Mouse (Mus musculus): ENCODE measurements around the gene Mea1. TPM values are rescaled to one million over a fixed set of nuclear protein-coding genes. Genes with fewer than 3 reads are reported as not detected.

Gene Mea1
- 47.8 and 55.7 TPM in 2 replicates for polyA plus RNA-seq (2012; rRNA removed)

DNA sequence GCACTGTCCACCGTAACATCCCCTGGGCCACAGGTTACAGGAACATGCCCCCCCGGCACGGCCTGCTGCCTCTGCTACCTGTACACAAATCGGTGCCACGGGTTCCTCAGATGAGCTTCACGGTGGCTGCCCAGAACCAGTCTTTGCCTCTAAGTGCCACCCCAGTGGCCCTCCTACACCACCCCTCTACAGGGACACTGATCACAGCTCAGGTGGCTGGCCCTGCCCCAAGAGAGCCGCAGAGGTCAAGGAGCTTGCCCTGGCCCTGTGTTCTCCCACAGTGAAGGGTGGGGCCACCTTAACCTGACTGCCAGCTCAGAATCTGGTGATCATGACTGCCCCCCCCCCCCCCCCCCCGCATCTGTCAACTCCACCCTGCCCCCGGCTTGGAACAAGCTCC is at the start of gene Mea1:
Mea1 (plus strand) TSS at position 378 of the 400 bp plus-strand sequence.
- no peak within 1 kb of the TSS for H3K4me3 ChIP-seq (ENCODE audit: control insufficient read depth, insufficient read depth, low read length)
- WGBS = 92% methylated on average over 9 of the region's 9 CpGs
- peaks cover 3% of the 10 kb centered on the region; the same call in 1 of the 2 replicates for H3K36me3 ChIP-seq (ENCODE audit: control insufficient read depth, insufficient read depth, low read length)
- no peak for TF ChIP-seq POLR2A (IDR thresholded peaks at IDR 0.05; ENCODE audit: control insufficient read depth, extremely low read depth, insufficient read depth, low read length, poor library complexity)
- TF ChIP-seq CTCF (IDR thresholded peaks at IDR 0.05; ENCODE audit: borderline replicate concordance, control insufficient read depth, extremely low read depth, insufficient read depth, low read length, poor library complexity) = no peak
- no peak within 1 kb of the TSS for H3K27ac ChIP-seq (ENCODE audit: control insufficient read depth, insufficient read depth, low read length)
- no peaks in the 10 kb centered on the region for H3K27me3 ChIP-seq (ENCODE audit: control insufficient read depth, insufficient read depth, low read length)
- DNase-seq = no peak
- H3K4me1 ChIP-seq (replicated peaks; ENCODE audit: control insufficient read depth, insufficient read depth, low read length) = peaks cover 26% of the 10 kb centered on the region

DNA sequence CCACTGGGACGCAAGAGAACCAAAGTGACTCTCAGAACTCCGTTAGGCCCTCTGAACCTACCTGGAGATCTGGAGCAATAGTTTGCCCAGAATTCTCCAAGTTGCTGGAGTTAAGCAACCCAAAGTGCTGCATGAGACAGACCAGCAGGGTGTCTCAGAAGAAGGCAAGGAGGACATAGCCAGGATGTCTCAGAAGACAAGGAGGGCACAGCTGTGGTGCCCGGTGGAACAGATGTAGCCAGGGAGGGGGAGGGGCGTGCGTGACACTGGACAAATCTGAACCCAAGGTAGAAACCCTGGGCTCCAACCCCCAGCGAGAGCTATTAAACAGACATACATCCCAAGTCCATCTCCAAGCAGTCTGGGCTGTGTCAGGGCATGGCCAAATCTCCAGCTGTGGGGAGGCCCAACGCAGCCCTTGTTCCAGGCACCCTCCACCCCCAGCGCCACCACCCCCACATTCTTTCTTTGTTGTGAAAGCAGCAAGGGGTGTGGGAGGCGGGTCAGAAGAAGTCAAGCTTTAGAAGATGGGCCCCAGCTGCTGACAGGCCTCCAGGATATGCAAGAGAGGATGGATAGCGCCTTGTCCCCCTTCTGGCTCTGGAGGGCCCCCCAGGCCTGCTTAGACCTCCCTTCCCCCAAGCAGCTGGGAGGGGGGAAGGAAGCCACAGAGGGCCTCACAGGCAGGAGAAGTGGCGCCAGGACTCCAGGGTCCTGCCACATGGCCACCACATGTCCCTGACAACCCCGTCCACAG is 48.7 kb upstream of the Mea1 start:
- peak overlapping the region; percentile 95 for H3K4me3 ChIP-seq (ENCODE audit: control insufficient read depth, insufficient read depth, low read length)
- 26% methylated on average over 12 of the region's 12 CpGs for WGBS
- peak; percentile 23 for DNase-seq

GRCm38 (mm10) chr17:46636831-46637523 is 41.6 kb upstream of the Mea1 start:
- Histone ChIP-seq H3K36me3 (ENCODE audit: control insufficient read depth, insufficient read depth, low read length) (no peaks in the 10 kb centered on the region), H3K4me3 (ENCODE audit: control insufficient read depth, insufficient read depth, low read length) (peak overlapping the region; percentile 9; the same call in 1 of the 2 replicates), H3K27ac (ENCODE audit: control insufficient read depth, insufficient read depth, low read length) (no peak overlapping the region), H3K4me1 (replicated peaks; ENCODE audit: control insufficient read depth, insufficient read depth, low read length) (peaks cover 8% of the 10 kb centered on the region), H3K27me3 (ENCODE audit: control insufficient read depth, insufficient read depth, low read length) (no peaks in the 10 kb centered on the region)
- DNase-seq = peak; percentile 48
- WGBS = 6% methylated on average over 15 of the region's 15 CpGs
- TF ChIP-seq CTCF (IDR thresholded peaks at IDR 0.05; ENCODE audit: borderline replicate concordance, control insufficient read depth, extremely low read depth, insufficient read depth, low read length, poor library complexity) (no peak), POLR2A (IDR thresholded peaks at IDR 0.05; ENCODE audit: control insufficient read depth, extremely low read depth, insufficient read depth, low read length, poor library complexity) (no peak)

More for the DNA sequence above, 48.7 kb upstream of the Mea1 start:
- Histone ChIP-seq H3K27me3 (ENCODE audit: control insufficient read depth, insufficient read depth, low read length) (0 out of 2 replicates have a peak, but pooled peaks cover 2% of the 10 kb centered on the region), H3K4me1 (replicated peaks; ENCODE audit: control insufficient read depth, insufficient read depth, low read length) (peaks cover 19% of the 10 kb centered on the region), H3K27ac (ENCODE audit: control insufficient read depth, insufficient read depth, low read length) (no peak overlapping the region), H3K36me3 (ENCODE audit: control insufficient read depth, insufficient read depth, low read length) (no peaks in the 10 kb centered on the region)
- TF ChIP-seq POLR2A (IDR thresholded peaks at IDR 0.05; ENCODE audit: control insufficient read depth, extremely low read depth, insufficient read depth, low read length, poor library complexity) = no peak
- TF ChIP-seq CTCF (IDR thresholded peaks at IDR 0.05; ENCODE audit: borderline replicate concordance, control insufficient read depth, extremely low read depth, insufficient read depth, low read length, poor library complexity) = no peak

DNA sequence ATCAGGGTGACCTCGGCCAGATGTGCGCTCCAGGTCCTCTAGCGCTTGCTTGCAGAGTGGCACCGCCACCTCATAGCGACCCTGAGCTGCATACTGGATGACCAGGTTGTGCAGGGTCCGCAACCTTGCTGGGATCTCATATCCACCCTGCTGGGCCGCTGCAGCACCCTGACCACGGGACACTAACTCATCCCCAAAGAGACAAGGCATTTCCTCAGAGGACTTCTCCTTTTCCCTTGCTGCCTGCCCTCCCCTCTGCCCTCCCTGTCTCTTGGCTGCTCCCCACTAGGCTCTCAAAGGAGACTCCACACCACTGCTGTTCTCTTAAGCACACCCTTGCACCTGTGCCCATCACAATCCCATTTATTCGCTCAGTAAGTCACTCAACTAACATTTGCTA is 38.7 kb upstream of the Mea1 start:
- no peaks in the 10 kb centered on the region for H3K36me3 ChIP-seq (ENCODE audit: control insufficient read depth, insufficient read depth, low read length)
- H3K4me1 ChIP-seq (replicated peaks; ENCODE audit: control insufficient read depth, insufficient read depth, low read length) = peaks cover 12% of the 10 kb centered on the region
- H3K4me3 ChIP-seq (ENCODE audit: control insufficient read depth, insufficient read depth, low read length) = no peak overlapping the region
- TF ChIP-seq CTCF (IDR thresholded peaks at IDR 0.05; ENCODE audit: borderline replicate concordance, control insufficient read depth, extremely low read depth, insufficient read depth, low read length, poor library complexity) (no peak), POLR2A (IDR thresholded peaks at IDR 0.05; ENCODE audit: control insufficient read depth, extremely low read depth, insufficient read depth, low read length, poor library complexity) (no peak)
- DNase-seq = no peak
- no peak overlapping the region for H3K27ac ChIP-seq (ENCODE audit: control insufficient read depth, insufficient read depth, low read length)
- no peaks in the 10 kb centered on the region for H3K27me3 ChIP-seq (ENCODE audit: control insufficient read depth, insufficient read depth, low read length)
- WGBS = 74% methylated on average over 9 of the region's 9 CpGs

- H3K4me1 ChIP-seq (replicated peaks; ENCODE audit: control insufficient read depth, insufficient read depth, low read length) = peaks cover 9% of the 10 kb centered on the region
- 97% methylated on average over 17 of the region's 17 CpGs for WGBS
- H3K4me3 ChIP-seq (ENCODE audit: control insufficient read depth, insufficient read depth, low read length) = no peak overlapping the region
- no peaks in the 10 kb centered on the region for H3K27me3 ChIP-seq (ENCODE audit: control insufficient read depth, insufficient read depth, low read length)
- H3K27ac ChIP-seq (ENCODE audit: control insufficient read depth, insufficient read depth, low read length) = no peak overlapping the region
- TF ChIP-seq POLR2A (IDR thresholded peaks at IDR 0.05; ENCODE audit: control insufficient read depth, extremely low read depth, insufficient read depth, low read length, poor library complexity) = no peak
- no peak for TF ChIP-seq CTCF (IDR thresholded peaks at IDR 0.05; ENCODE audit: borderline replicate concordance, control insufficient read depth, extremely low read depth, insufficient read depth, low read length, poor library complexity)
- no peaks in the 10 kb centered on the region for H3K36me3 ChIP-seq (ENCODE audit: control insufficient read depth, insufficient read depth, low read length)
- no peak for DNase-seq
Observed at GRCm38 (mm10) chr17:46642060-46642459, 36.5 kb upstream of the Mea1 start.

DNA sequence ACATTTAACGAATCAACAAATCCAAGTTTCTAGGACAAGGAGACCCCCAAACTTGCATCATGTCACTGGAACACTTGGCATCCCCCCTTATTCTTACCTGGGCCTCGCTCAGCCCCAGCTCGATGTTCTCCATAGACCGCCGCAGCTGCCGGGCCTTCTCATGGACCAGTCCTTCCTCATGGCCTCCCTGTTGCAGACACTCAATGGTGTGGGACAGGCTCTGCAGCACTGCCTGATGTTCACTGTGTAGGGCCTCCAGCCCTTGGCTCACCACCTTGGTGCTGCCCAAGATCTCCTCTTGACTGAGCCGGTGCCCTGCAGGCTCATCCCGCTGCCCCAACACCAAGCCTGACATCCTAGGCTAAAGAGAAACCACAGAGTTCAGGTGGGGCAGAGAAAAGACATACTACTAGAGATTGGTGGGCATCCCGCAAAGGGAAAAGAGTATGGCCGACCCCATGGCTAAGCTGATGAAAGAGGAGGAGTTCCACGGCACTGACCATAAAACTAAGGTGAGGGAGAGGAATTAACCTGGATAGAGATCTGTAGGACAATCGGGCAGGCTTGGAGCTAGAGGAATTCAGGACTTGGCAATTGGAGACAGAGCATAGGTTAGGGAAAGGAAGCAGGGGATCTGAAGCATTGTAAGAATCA is 34.3 kb upstream of the Mea1 start:
- 93% methylated on average over 12 of the region's 12 CpGs for WGBS
- no peak overlapping the region for H3K4me3 ChIP-seq (ENCODE audit: control insufficient read depth, insufficient read depth, low read length)

More for the DNA sequence above, 34.3 kb upstream of the Mea1 start:
- peaks cover 9% of the 10 kb centered on the region for H3K4me1 ChIP-seq (replicated peaks; ENCODE audit: control insufficient read depth, insufficient read depth, low read length)
- H3K27ac ChIP-seq (ENCODE audit: control insufficient read depth, insufficient read depth, low read length) = no peak overlapping the region
- TF ChIP-seq CTCF (IDR thresholded peaks at IDR 0.05; ENCODE audit: borderline replicate concordance, control insufficient read depth, extremely low read depth, insufficient read depth, low read length, poor library complexity) (no peak), POLR2A (IDR thresholded peaks at IDR 0.05; ENCODE audit: control insufficient read depth, extremely low read depth, insufficient read depth, low read length, poor library complexity) (no peak)
- no peaks in the 10 kb centered on the region for H3K27me3 ChIP-seq (ENCODE audit: control insufficient read depth, insufficient read depth, low read length)
- H3K36me3 ChIP-seq (ENCODE audit: control insufficient read depth, insufficient read depth, low read length) = no peaks in the 10 kb centered on the region
- DNase-seq = no peak
